ENCODE assay signal across 10 mouse cellular contexts in genomic region chr15:99502311-99502831, GRCm38 (mm10). TPM values are rescaled to one million over a fixed set of nuclear protein-coding genes. Genes with fewer than 3 reads are reported as not detected.
A peak's percentile ranks its signal among the peaks of the same experiment; 100 is the strongest.
DNase-seq lines count a peak whose midpoint lies in the region; ATAC-seq and TF ChIP-seq lines count a peak whose summit lies in the region.
"Had no signal": no experiment of that assay in that cellular context is flagged by ENCODE, and none has a peak within 500 bp of the region (broad histone marks: within the 10 kb centered on the region; RNA-seq: fewer than 3 reads in every experiment).

No protein-coding gene starts in this region.

- no peak for TF ChIP-seq CTCF in lung, embryonic 14.5 days (IDR thresholded peaks at IDR 0.05; ENCODE audit: low read depth)
- no peak for TF ChIP-seq CTCF in lung, postnatal 0 days (IDR thresholded peaks at IDR 0.05)

- H3K27ac ChIP-seq in lung, embryonic 14.5 days (ENCODE audit: low read depth) = peak overlapping the region; percentile 46; the same call in 1 of the 2 replicates
- no peak overlapping the region for H3K27ac ChIP-seq in lung, postnatal 0 days (ENCODE audit: low read length)
- H3K27ac ChIP-seq in forebrain, embryonic 14.5 days (ENCODE audit: low read depth, low read length) = peak overlapping the region; percentile 65; the same call in 1 of the 2 replicates
- H3K27ac ChIP-seq in neural tube, embryonic 12.5 days = peak overlapping the region; percentile 66

- H3K9me3 ChIP-seq in lung, embryonic 14.5 days (ENCODE audit: low read depth, low read length) = no peaks in the 10 kb centered on the region
- no peaks in the 10 kb centered on the region for H3K9me3 ChIP-seq in lung, postnatal 0 days (ENCODE audit: low read length)
- H3K9me3 ChIP-seq in forebrain, embryonic 14.5 days (replicated peaks; ENCODE audit: control insufficient read depth, low read length) = no peaks in the 10 kb centered on the region
- H3K9me3 ChIP-seq in neural tube, embryonic 12.5 days = no peaks in the 10 kb centered on the region

- no peak for ATAC-seq in lung, embryonic 14.5 days (ENCODE audit: insufficient read depth)
- no peak for ATAC-seq in lung, postnatal 0 days
- ATAC-seq in forebrain, embryonic 14.5 days = 0 out of 2 replicates have a peak, but pooled peaks have one; percentile 23
- peak; percentile 14; the same call in 1 of the 2 replicates for ATAC-seq in neural tube, embryonic 12.5 days (ENCODE audit: low FRiP score, low read depth)

- H3K4me2 ChIP-seq in lung, embryonic 14.5 days = no peak overlapping the region
- H3K4me2 ChIP-seq in lung, postnatal 0 days (replicated peaks; ENCODE audit: low read depth, low read length) = no peak overlapping the region
- no peak overlapping the region for H3K4me2 ChIP-seq in forebrain, embryonic 14.5 days (ENCODE audit: low read length)
- H3K4me2 ChIP-seq in neural tube, embryonic 12.5 days (replicated peaks) = 0 out of 2 replicates have a peak overlapping the region, but pooled peaks have one; percentile 14
- H3K4me2 ChIP-seq: liver, embryonic 11.5 days had no signal

- peaks cover 43% of the 10 kb centered on the region for H3K4me1 ChIP-seq in lung, embryonic 14.5 days (ENCODE audit: insufficient read depth)
- H3K4me1 ChIP-seq in lung, postnatal 0 days (ENCODE audit: insufficient read depth, low read depth, low read length) = peaks cover 41% of the 10 kb centered on the region
- peaks cover 15% of the 10 kb centered on the region for H3K4me1 ChIP-seq in forebrain, embryonic 14.5 days (ENCODE audit: control insufficient read depth, insufficient read depth, low read length)
- peaks cover 30% of the 10 kb centered on the region for H3K4me1 ChIP-seq in neural tube, embryonic 12.5 days

- intact Hi-C loops in left cerebral cortex, postnatal 10 days (cut with DNase I) = no loop called here

- no peaks in the 10 kb centered on the region for H3K27me3 ChIP-seq in lung, embryonic 14.5 days (ENCODE audit: insufficient read depth, low read length)
- H3K27me3 ChIP-seq in lung, postnatal 0 days (replicated peaks; ENCODE audit: insufficient read depth, low read length) = no peaks in the 10 kb centered on the region
- no peaks in the 10 kb centered on the region for H3K27me3 ChIP-seq in forebrain, embryonic 14.5 days (replicated peaks; ENCODE audit: control insufficient read depth, insufficient read depth, low read length)
- H3K27me3 ChIP-seq in neural tube, embryonic 12.5 days (replicated peaks) = no peaks in the 10 kb centered on the region; the same call in 1 of the 2 replicates

- DNase-seq in lung, embryonic 14.5 days = peak; percentile 53
- no peak for DNase-seq in lung, postnatal 0 days (ENCODE audit: low spot score)
- peak; percentile 41 for DNase-seq in forebrain, embryonic 14.5 days (ENCODE audit: low spot score)
- DNase-seq in kidney, adult 9 months = peak; percentile 63
- no peak for DNase-seq in left cerebral cortex, postnatal 10 days (ENCODE audit: extremely low spot score in 1 of 2, low spot score in 2 of 2)
- DNase-seq in MN1 (ENCODE audit: low spot score) = no peak
- DNase-seq in urinary bladder, postnatal 10 days (ENCODE audit: low spot score) = no peak

- no peak overlapping the region for H3K4me3 ChIP-seq in lung, embryonic 14.5 days (ENCODE audit: low read depth, low read length)
- no peak overlapping the region for H3K4me3 ChIP-seq in lung, postnatal 0 days (ENCODE audit: low read depth, low read length)
- H3K4me3 ChIP-seq in forebrain, embryonic 14.5 days (ENCODE audit: low read depth, low read length) = no peak overlapping the region
- no peak overlapping the region for H3K4me3 ChIP-seq in neural tube, embryonic 12.5 days
- H3K4me3 ChIP-seq: erythroblast, embryonic 14.5 days had no signal

- no peaks in the 10 kb centered on the region for H3K36me3 ChIP-seq in lung, embryonic 14.5 days (ENCODE audit: insufficient read depth)
- H3K36me3 ChIP-seq in lung, postnatal 0 days (ENCODE audit: insufficient read depth, low read length) = no peaks in the 10 kb centered on the region
- H3K36me3 ChIP-seq in forebrain, embryonic 14.5 days (ENCODE audit: control insufficient read depth, insufficient read depth, low read length) = no peaks in the 10 kb centered on the region
- no peaks in the 10 kb centered on the region for H3K36me3 ChIP-seq in neural tube, embryonic 12.5 days

- TF ChIP-seq EP300 in lung, postnatal 0 days (IDR thresholded peaks at IDR 0.05) = no peak

- 37% methylated on average over 12 of the region's 12 CpGs for WGBS in lung, embryonic 14.5 days
- 44% methylated on average over 12 of the region's 12 CpGs for WGBS in lung, postnatal 0 days
- WGBS in forebrain, embryonic 14.5 days = 64% methylated on average over 12 of the region's 12 CpGs
- 40% methylated on average over 12 of the region's 12 CpGs for WGBS in neural tube, embryonic 12.5 days

- H3K9ac ChIP-seq in lung, embryonic 14.5 days = no peak overlapping the region; the same call in 1 of the 2 replicates
- H3K9ac ChIP-seq in lung, postnatal 0 days (replicated peaks; ENCODE audit: low read depth) = no peak overlapping the region
- no peak overlapping the region for H3K9ac ChIP-seq in forebrain, embryonic 14.5 days (ENCODE audit: low read length)
- H3K9ac ChIP-seq in neural tube, embryonic 12.5 days = no peak overlapping the region

RNA-seq across cellular contexts. Expression of gene Faim2, which starts 25.6 kb away (rescaled TPM):
- 1.4 and 1.5 TPM in 2 replicates for polyA plus RNA-seq in lung, embryonic 14.5 days (2014; fragmentation: Nextera tagmentation; extraction: Ambion mirVana)
- polyA plus RNA-seq in lung, postnatal 0 days (2015; fragmentation: Nextera tagmentation; extraction: Ambion mirVana) = 0.81 and 0.95 TPM in 2 replicates
- 11.6 and 12.7 TPM in 2 replicates for polyA plus RNA-seq in forebrain, embryonic 14.5 days (2014; fragmentation: Nextera tagmentation; extraction: Ambion mirVana)
- 6.3 and 6.7 TPM in 2 replicates for polyA plus RNA-seq in neural tube, embryonic 12.5 days (2016; fragmentation: Nextera tagmentation; extraction: Ambion mirVana)
- 100 to 1,000 TPM; 130 to 135 TPM for total RNA-seq in left cerebral cortex, postnatal 10 days (2021)
- polyA plus RNA-seq: erythroblast, embryonic 14.5 days had no signal

RNA-seq across cellular contexts. Expression of gene Bcdin3d, which starts 27.8 kb away (rescaled TPM):
- 13.2 and 16.1 TPM in 2 replicates for polyA plus RNA-seq in lung, embryonic 14.5 days (2014; fragmentation: Nextera tagmentation; extraction: Ambion mirVana)
- 11.2 and 11.5 TPM in 2 replicates for polyA plus RNA-seq in lung, postnatal 0 days (2015; fragmentation: Nextera tagmentation; extraction: Ambion mirVana)
- polyA plus RNA-seq in forebrain, embryonic 14.5 days (2014; fragmentation: Nextera tagmentation; extraction: Ambion mirVana) = 22.4 and 25.4 TPM in 2 replicates
- polyA plus RNA-seq in neural tube, embryonic 12.5 days (2016; fragmentation: Nextera tagmentation; extraction: Ambion mirVana) = 17.0 and 17.4 TPM in 2 replicates
- total RNA-seq in left cerebral cortex, postnatal 10 days (2021) = 1 to 10 TPM; 4.3 to 4.8 TPM

RNA-seq across cellular contexts. Expression of gene Nckap5l, which starts 44.8 kb away (rescaled TPM):
- polyA plus RNA-seq in lung, embryonic 14.5 days (2014; fragmentation: Nextera tagmentation; extraction: Ambion mirVana) = 11.0 and 14.4 TPM in 2 replicates
- polyA plus RNA-seq in lung, postnatal 0 days (2015; fragmentation: Nextera tagmentation; extraction: Ambion mirVana) = 5.2 and 6.0 TPM in 2 replicates
- 9.1 and 12.4 TPM in 2 replicates for polyA plus RNA-seq in forebrain, embryonic 14.5 days (2014; fragmentation: Nextera tagmentation; extraction: Ambion mirVana)
- polyA plus RNA-seq in neural tube, embryonic 12.5 days (2016; fragmentation: Nextera tagmentation; extraction: Ambion mirVana) = 15.4 and 17.2 TPM in 2 replicates
- total RNA-seq in left cerebral cortex, postnatal 10 days (2021) = 10 to 100 TPM; 35.8 to 38.3 TPM

Comparison
In these comparisons a context has a peak if more than half of its experiments do, and no peak if none do; other contexts are left out.
1. DNase-seq: peak in lung, embryonic 14.5 days (single experiment), forebrain, embryonic 14.5 days (single experiment) and kidney, adult 9 months (single experiment); none in lung, postnatal 0 days (single experiment), left cerebral cortex, postnatal 10 days (0 of 2), MN1 (single experiment) and urinary bladder, postnatal 10 days (single experiment).
2. ATAC-seq: peak in forebrain, embryonic 14.5 days (single experiment) and neural tube, embryonic 12.5 days (single experiment); none in lung, embryonic 14.5 days (single experiment) and lung, postnatal 0 days (single experiment).